Mouse (Mus musculus): ENCODE measurements at regions not wholly inside any gene's neighbourhood (a gene's known extent, or its start where the extent isn't known, plus 50 kb on each side); places are given as distances from the start of the nearest gene placed in this dataset.

- in situ Hi-C loops (cut with MboI, MseI) = no loop called here
These were observed 121.0 kb downstream of the Rbm26 start for GRCm38 (mm10) chr14:105056171-105056570.

GRCm38 (mm10) chr14:105038798-105039197 is 138.3 kb downstream of the Rbm26 start:
- in situ Hi-C loops (cut with MboI, MseI) = no loop called here

- in situ Hi-C loops (cut with MboI, MseI) = no loop called here
These were observed 142.3 kb downstream of the Rbm26 start for GRCm38 (mm10) chr14:105034712-105035377.

GRCm38 (mm10) chr14:105019971-105020370 is 157.2 kb downstream of the Rbm26 start:
- in situ Hi-C loops (cut with MboI, MseI) = no loop called here

GRCm38 (mm10) chr14:105016089-105016846 is 160.9 kb downstream of the Rbm26 start:
- in situ Hi-C loops (cut with MboI, MseI) = no loop called here

GRCm38 (mm10) chr14:105015278-105015677 is 161.8 kb downstream of the Rbm26 start:
- in situ Hi-C loops (cut with MboI, MseI) = no loop called here

GRCm38 (mm10) chr14:105010742-105011141 is 166.4 kb downstream of the Rbm26 start:
- in situ Hi-C loops (cut with MboI, MseI) = no loop called here

- in situ Hi-C loops (cut with MboI, MseI) = no loop called here
These were observed 168.8 kb downstream of the Rbm26 start for GRCm38 (mm10) chr14:105008331-105008730.

GRCm38 (mm10) chr14:104994066-104994465 is 183.1 kb downstream of the Rbm26 start:
- in situ Hi-C loops (cut with MboI, MseI) = no loop called here

GRCm38 (mm10) chr14:104966046-104966445 is 211.1 kb downstream of the Rbm26 start:
- in situ Hi-C loops (cut with MboI, MseI) = loop anchor here (25.0 kb wide), 1 partner anchor 246 kb away; no protein-coding TSS in a partner anchor

GRCm38 (mm10) chr14:104943450-104943849 is 233.7 kb downstream of the Rbm26 start:
- in situ Hi-C loops (cut with MboI, MseI) = no loop called here

- in situ Hi-C loops (cut with MboI, MseI) = no loop called here
These were observed 237.2 kb downstream of the Rbm26 start for GRCm38 (mm10) chr14:104939961-104940360.

GRCm38 (mm10) chr14:104937083-104937864 is 239.9 kb downstream of the Rbm26 start:
- in situ Hi-C loops (cut with MboI, MseI) = no loop called here

GRCm38 (mm10) chr14:104935956-104936355 is 241.2 kb downstream of the Rbm26 start:
- in situ Hi-C loops (cut with MboI, MseI) = no loop called here

GRCm38 (mm10) chr14:104905706-104906105 is 271.4 kb downstream of the Rbm26 start:
- in situ Hi-C loops (cut with MboI, MseI) = no loop called here

GRCm38 (mm10) chr14:104902120-104903027 is 274.8 kb downstream of the Rbm26 start:
- in situ Hi-C loops (cut with MboI, MseI) = no loop called here

- in situ Hi-C loops (cut with MboI, MseI) = no loop called here
These were observed 276.1 kb downstream of the Rbm26 start for GRCm38 (mm10) chr14:104901072-104901471.

- in situ Hi-C loops (cut with MboI, MseI) = no loop called here
These were observed 305.9 kb downstream of the Rbm26 start for GRCm38 (mm10) chr14:104871203-104871602.

- in situ Hi-C loops (cut with MboI, MseI) = no loop called here
These were observed 309.6 kb downstream of the Rbm26 start for GRCm38 (mm10) chr14:104867540-104867939.

GRCm38 (mm10) chr14:104863881-104864280 is 313.2 kb downstream of the Rbm26 start:
- in situ Hi-C loops (cut with MboI, MseI) = no loop called here

GRCm38 (mm10) chr14:104855913-104856312 is 321.2 kb downstream of the Rbm26 start:
- in situ Hi-C loops (cut with MboI, MseI) = no loop called here
